Mouse (Mus musculus): ENCODE measurements at regions not wholly inside any gene's neighbourhood (a gene's known extent, or its start where the extent isn't known, plus 50 kb on each side); places are given as distances from the start of the nearest gene placed in this dataset.

- no peaks in the 10 kb centered on the region for H3K36me3 ChIP-seq (replicated peaks; ENCODE audit: control insufficient read depth, insufficient read depth, low read depth, low read length)
- H3K27ac ChIP-seq (replicated peaks; ENCODE audit: low read depth, low read length) = no peak overlapping the region
- H3K4me1 ChIP-seq (ENCODE audit: control insufficient read depth, insufficient read depth, low read length) = no peaks in the 10 kb centered on the region
- H3K4me2 ChIP-seq (ENCODE audit: low read depth, low read length) = no peak overlapping the region
- H3K27me3 ChIP-seq (ENCODE audit: control insufficient read depth, insufficient read depth, low read length) = no peaks in the 10 kb centered on the region
- ATAC-seq (replicated peaks; ENCODE audit: insufficient number of reproducible peaks, low FRiP score, low TSS enrichment, low read depth) (no peak), DNase-seq (ENCODE audit: low spot score) (no peak)
- H3K4me3 ChIP-seq (ENCODE audit: low read depth, low read length) = no peak overlapping the region
- H3K9ac ChIP-seq (replicated peaks; ENCODE audit: low read length) = no peak overlapping the region
- H3K9me3 ChIP-seq (replicated peaks; ENCODE audit: control insufficient read depth, low read length) = no peaks in the 10 kb centered on the region
Observed at GRCm38 (mm10) chr1:143946933-143947332, 57.0 kb downstream of the Rgs2 start.

GRCm38 (mm10) chr1:143941465-143941864, 62.5 kb downstream of the Rgs2 start:
- 76% methylated on average over 5 of the region's 5 CpGs for WGBS
- no peak for ATAC-seq (replicated peaks; ENCODE audit: insufficient number of reproducible peaks, low FRiP score, low TSS enrichment, low read depth)
- no peak overlapping the region for H3K4me3 ChIP-seq (ENCODE audit: low read depth, low read length)

GRCm38 (mm10) chr1:143939511-143939910, 64.5 kb downstream of the Rgs2 start:
- DNase-seq (ENCODE audit: low spot score) (no peak), ATAC-seq (replicated peaks; ENCODE audit: insufficient number of reproducible peaks, low FRiP score, low TSS enrichment, low read depth) (no peak)
- H3K4me3 ChIP-seq (ENCODE audit: low read depth, low read length) = no peak overlapping the region
- 53% methylated on average over 2 of the region's 2 CpGs for WGBS
- H3K36me3 ChIP-seq (replicated peaks; ENCODE audit: control insufficient read depth, insufficient read depth, low read depth, low read length) = no peaks in the 10 kb centered on the region
- H3K27me3 ChIP-seq (ENCODE audit: control insufficient read depth, insufficient read depth, low read length) = no peaks in the 10 kb centered on the region
- H3K4me2 ChIP-seq (ENCODE audit: low read depth, low read length) = no peak overlapping the region
- H3K9me3 ChIP-seq (replicated peaks; ENCODE audit: control insufficient read depth, low read length) = no peaks in the 10 kb centered on the region
- H3K27ac ChIP-seq (replicated peaks; ENCODE audit: low read depth, low read length) = no peak overlapping the region
- no peaks in the 10 kb centered on the region for H3K4me1 ChIP-seq (ENCODE audit: control insufficient read depth, insufficient read depth, low read length)
- H3K9ac ChIP-seq (replicated peaks; ENCODE audit: low read length) = no peak overlapping the region

More at GRCm38 (mm10) chr1:143941465-143941864, 62.5 kb downstream of the Rgs2 start:
- Histone ChIP-seq H3K9ac (replicated peaks; ENCODE audit: low read length) (no peak overlapping the region), H3K4me1 (ENCODE audit: control insufficient read depth, insufficient read depth, low read length) (no peaks in the 10 kb centered on the region), H3K4me2 (ENCODE audit: low read depth, low read length) (no peak overlapping the region), H3K27me3 (ENCODE audit: control insufficient read depth, insufficient read depth, low read length) (no peaks in the 10 kb centered on the region), H3K27ac (replicated peaks; ENCODE audit: low read depth, low read length) (no peak overlapping the region), H3K9me3 (replicated peaks; ENCODE audit: control insufficient read depth, low read length) (no peaks in the 10 kb centered on the region), H3K36me3 (replicated peaks; ENCODE audit: control insufficient read depth, insufficient read depth, low read depth, low read length) (no peaks in the 10 kb centered on the region)
- no peak for DNase-seq (ENCODE audit: low spot score)

DNA sequence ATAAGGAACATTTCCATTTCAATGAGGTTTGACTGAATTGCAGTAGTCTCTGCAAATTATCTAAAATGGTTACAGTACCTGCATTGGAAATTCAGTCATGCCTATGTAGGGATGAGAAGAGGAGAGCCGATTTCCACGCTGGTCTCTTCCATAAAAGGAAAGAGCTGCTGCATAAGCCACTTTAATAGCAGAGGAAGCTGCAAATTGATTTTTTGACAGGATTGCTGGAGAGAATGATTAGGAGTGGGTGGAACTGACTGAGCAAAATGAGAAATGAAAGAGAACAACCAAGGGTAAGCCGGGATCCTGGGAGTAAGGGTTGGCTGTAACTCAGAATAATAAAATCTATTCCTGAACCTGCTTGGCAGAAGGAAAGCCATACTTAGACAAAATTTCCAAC, 65.4 kb downstream of the Rgs2 start:
- no peak overlapping the region for H3K4me3 ChIP-seq (ENCODE audit: low read depth, low read length)
- H3K27me3 ChIP-seq (ENCODE audit: control insufficient read depth, insufficient read depth, low read length) = no peaks in the 10 kb centered on the region
- H3K27ac ChIP-seq (replicated peaks; ENCODE audit: low read depth, low read length) = no peak overlapping the region
- no peak overlapping the region for H3K9ac ChIP-seq (replicated peaks; ENCODE audit: low read length)
- no peaks in the 10 kb centered on the region for H3K9me3 ChIP-seq (replicated peaks; ENCODE audit: control insufficient read depth, low read length)
- WGBS = 87% methylated on average over 3 of the region's 3 CpGs
- no peaks in the 10 kb centered on the region for H3K36me3 ChIP-seq (replicated peaks; ENCODE audit: control insufficient read depth, insufficient read depth, low read depth, low read length)
- no peak overlapping the region for H3K4me2 ChIP-seq (ENCODE audit: low read depth, low read length)
- no peaks in the 10 kb centered on the region for H3K4me1 ChIP-seq (ENCODE audit: control insufficient read depth, insufficient read depth, low read length)
- DNase-seq (ENCODE audit: low spot score) = no peak
- ATAC-seq (replicated peaks; ENCODE audit: insufficient number of reproducible peaks, low FRiP score, low TSS enrichment, low read depth) = no peak

- H3K4me3 ChIP-seq (ENCODE audit: low read depth, low read length) = no peak overlapping the region
- DNase-seq (ENCODE audit: low spot score) (no peak), ATAC-seq (replicated peaks; ENCODE audit: insufficient number of reproducible peaks, low FRiP score, low TSS enrichment, low read depth) (no peak)
- no peaks in the 10 kb centered on the region for H3K9me3 ChIP-seq (replicated peaks; ENCODE audit: control insufficient read depth, low read length)
- no peak overlapping the region for H3K4me2 ChIP-seq (ENCODE audit: low read depth, low read length)
- no peaks in the 10 kb centered on the region for H3K36me3 ChIP-seq (replicated peaks; ENCODE audit: control insufficient read depth, insufficient read depth, low read depth, low read length)
- no peaks in the 10 kb centered on the region for H3K27me3 ChIP-seq (ENCODE audit: control insufficient read depth, insufficient read depth, low read length)
- H3K4me1 ChIP-seq (ENCODE audit: control insufficient read depth, insufficient read depth, low read length) = no peaks in the 10 kb centered on the region
- H3K9ac ChIP-seq (replicated peaks; ENCODE audit: low read length) = no peak overlapping the region
- WGBS = 84% methylated on average over 3 of the region's 3 CpGs
- H3K27ac ChIP-seq (replicated peaks; ENCODE audit: low read depth, low read length) = no peak overlapping the region
Observed at GRCm38 (mm10) chr1:143930798-143931197, 73.2 kb downstream of the Rgs2 start.

DNA sequence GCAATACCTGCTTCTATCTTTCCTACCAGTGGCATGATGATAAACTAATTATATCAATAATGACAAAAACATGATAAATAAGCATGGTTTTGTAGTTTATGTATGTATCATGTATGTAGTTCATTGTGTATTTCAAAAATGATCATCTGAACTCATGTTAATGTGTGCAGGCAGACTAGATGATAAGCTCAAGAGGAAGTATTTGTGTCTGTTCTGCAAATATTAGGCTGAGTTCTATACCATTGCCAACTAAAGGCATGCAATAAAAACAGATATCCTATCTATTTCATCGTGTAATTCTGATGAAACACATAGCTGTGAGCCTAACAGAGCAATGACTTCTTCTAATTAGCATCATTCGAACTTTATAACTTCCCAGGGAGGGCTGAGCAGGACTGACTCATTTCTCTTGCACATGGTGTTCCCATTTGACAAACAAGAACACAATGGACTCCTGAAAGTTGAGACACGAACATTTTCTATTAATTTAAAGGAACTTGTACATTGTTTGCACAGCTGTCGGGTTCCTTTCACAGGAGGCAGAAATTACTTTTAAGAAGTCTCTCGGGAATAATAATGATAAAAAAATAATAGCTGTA, 74.3 kb downstream of the Rgs2 start:
- Histone ChIP-seq H3K9me3 (replicated peaks; ENCODE audit: control insufficient read depth, low read length) (no peaks in the 10 kb centered on the region), H3K36me3 (replicated peaks; ENCODE audit: control insufficient read depth, insufficient read depth, low read depth, low read length) (no peaks in the 10 kb centered on the region), H3K4me3 (ENCODE audit: low read depth, low read length) (no peak overlapping the region), H3K4me1 (ENCODE audit: control insufficient read depth, insufficient read depth, low read length) (no peaks in the 10 kb centered on the region), H3K4me2 (ENCODE audit: low read depth, low read length) (no peak overlapping the region), H3K27ac (replicated peaks; ENCODE audit: low read depth, low read length) (no peak overlapping the region), H3K27me3 (ENCODE audit: control insufficient read depth, insufficient read depth, low read length) (no peaks in the 10 kb centered on the region), H3K9ac (replicated peaks; ENCODE audit: low read length) (no peak overlapping the region)
- WGBS = 58% methylated on average over 5 of the region's 5 CpGs
- no peak for ATAC-seq (replicated peaks; ENCODE audit: insufficient number of reproducible peaks, low FRiP score, low TSS enrichment, low read depth)
- peak; percentile 19 for DNase-seq (ENCODE audit: low spot score)

GRCm38 (mm10) chr1:143922499-143922898, 81.5 kb downstream of the Rgs2 start:
- H3K4me3 ChIP-seq (ENCODE audit: low read depth, low read length) = no peak overlapping the region
- no peaks in the 10 kb centered on the region for H3K4me1 ChIP-seq (ENCODE audit: control insufficient read depth, insufficient read depth, low read length)
- no peaks in the 10 kb centered on the region for H3K27me3 ChIP-seq (ENCODE audit: control insufficient read depth, insufficient read depth, low read length)
- 71% methylated on average over 1 of the region's 1 CpGs for WGBS
- H3K9ac ChIP-seq (replicated peaks; ENCODE audit: low read length) = no peak overlapping the region
- H3K27ac ChIP-seq (replicated peaks; ENCODE audit: low read depth, low read length) = no peak overlapping the region
- H3K36me3 ChIP-seq (replicated peaks; ENCODE audit: control insufficient read depth, insufficient read depth, low read depth, low read length) = no peaks in the 10 kb centered on the region
- H3K9me3 ChIP-seq (replicated peaks; ENCODE audit: control insufficient read depth, low read length) = no peaks in the 10 kb centered on the region
- DNase-seq (ENCODE audit: low spot score) (no peak), ATAC-seq (replicated peaks; ENCODE audit: insufficient number of reproducible peaks, low FRiP score, low TSS enrichment, low read depth) (no peak)
- H3K4me2 ChIP-seq (ENCODE audit: low read depth, low read length) = no peak overlapping the region

GRCm38 (mm10) chr1:143920256-143920655, 83.7 kb downstream of the Rgs2 start:
- no peaks in the 10 kb centered on the region for H3K36me3 ChIP-seq (replicated peaks; ENCODE audit: control insufficient read depth, insufficient read depth, low read depth, low read length)
- DNase-seq (ENCODE audit: low spot score) (no peak), ATAC-seq (replicated peaks; ENCODE audit: insufficient number of reproducible peaks, low FRiP score, low TSS enrichment, low read depth) (no peak)
- H3K4me3 ChIP-seq (ENCODE audit: low read depth, low read length) = no peak overlapping the region
- no peak overlapping the region for H3K27ac ChIP-seq (replicated peaks; ENCODE audit: low read depth, low read length)
- H3K4me1 ChIP-seq (ENCODE audit: control insufficient read depth, insufficient read depth, low read length) = no peaks in the 10 kb centered on the region
- H3K9ac ChIP-seq (replicated peaks; ENCODE audit: low read length) = no peak overlapping the region
- H3K27me3 ChIP-seq (ENCODE audit: control insufficient read depth, insufficient read depth, low read length) = no peaks in the 10 kb centered on the region
- no peak overlapping the region for H3K4me2 ChIP-seq (ENCODE audit: low read depth, low read length)
- H3K9me3 ChIP-seq (replicated peaks; ENCODE audit: control insufficient read depth, low read length) = no peaks in the 10 kb centered on the region
- WGBS = 74% methylated on average over 7 of the region's 7 CpGs

All from embryonic facial prominence, embryonic 11.5 days (tissue).